In the genomic region with DNA sequence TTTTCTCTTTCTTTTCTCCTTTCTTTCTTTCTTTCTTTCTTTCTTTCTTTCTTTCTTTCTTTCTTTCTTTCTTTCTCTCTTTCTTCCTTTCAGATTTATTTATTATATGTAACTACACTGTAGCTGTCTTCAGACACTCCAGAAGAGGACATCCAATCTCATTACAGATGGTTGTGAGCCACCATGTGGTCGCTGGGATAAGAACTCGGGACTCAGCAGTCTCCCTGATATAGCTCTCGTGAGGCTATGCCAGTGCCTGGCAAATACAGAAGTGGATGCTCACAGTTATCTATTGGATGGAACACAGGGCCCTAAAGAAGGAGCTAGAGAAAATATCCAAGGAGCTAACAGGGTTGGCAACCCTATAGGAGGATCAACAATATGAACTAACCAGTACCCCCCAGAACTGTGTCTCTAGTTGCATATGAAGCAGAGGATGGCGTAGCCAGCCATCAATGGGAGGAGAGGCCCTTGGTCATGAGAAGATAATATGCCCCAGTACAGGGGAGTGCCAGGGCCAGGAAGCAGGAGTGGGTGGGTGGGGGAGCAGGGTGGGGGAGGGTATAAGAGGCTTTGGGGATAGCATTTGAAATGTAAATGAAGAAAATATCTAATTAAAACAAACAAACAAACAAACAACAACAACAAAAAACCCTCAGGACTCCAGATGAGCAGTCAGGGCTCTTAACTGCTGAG, we compare ENCODE assay signal across 7 mouse cellular contexts. TPM values are rescaled to one million over a fixed set of nuclear protein-coding genes. Genes with fewer than 3 reads are reported as not detected.
DNase-seq lines count a peak whose midpoint lies in the region; ATAC-seq and TF ChIP-seq lines count a peak whose summit lies in the region.
"Not testable (repeated sequence)": the region's sequence is repeated elsewhere in the genome, so short reads cannot be mapped to it uniquely, and the experiment has no call there.

No protein-coding gene starts in this region.

- not testable (repeated sequence) for H3K9me3 ChIP-seq in MEL (replicated peaks; ENCODE audit: insufficient read depth, low read length); intestine, postnatal 0 days (ENCODE audit: control insufficient read depth); liver, embryonic 13.5 days (replicated peaks); liver, embryonic 16.5 days (replicated peaks; ENCODE audit: control insufficient read depth, low read length); stomach, postnatal 0 days (ENCODE audit: control insufficient read depth, low read length)

- not testable (repeated sequence) for H3K4me3 ChIP-seq in MEL (ENCODE audit: control insufficient read depth in 1 of 2, insufficient read depth in 1 of 2, low read depth in 2 of 2, low read length in 2 of 2); intestine, postnatal 0 days (ENCODE audit: low read depth, low read length); liver, embryonic 13.5 days (replicated peaks); liver, embryonic 16.5 days (ENCODE audit: low read depth, low read length); stomach, postnatal 0 days (ENCODE audit: low read depth, low read length)

- TF ChIP-seq EP300 in MEL (IDR thresholded peaks at IDR 0.05; ENCODE audit: low read depth in 1 of 2, low read length in 2 of 2): 0 out of 4 replicates have a peak, but pooled peaks of 1 of the 2 experiments have one; percentile 13
- TF ChIP-seq EP300 in stomach, postnatal 0 days (optimal IDR thresholded peaks at IDR 0.05): not testable (repeated sequence)

- 65% methylated on average over 4 of the region's 4 CpGs for WGBS in intestine, postnatal 0 days
- 25% methylated on average over 4 of the region's 4 CpGs for WGBS in liver, embryonic 13.5 days (ENCODE audit: insufficient replicate concordance)
- 21% methylated on average over 4 of the region's 4 CpGs for WGBS in liver, embryonic 16.5 days (ENCODE audit: insufficient replicate concordance)
- WGBS in stomach, postnatal 0 days: 68% methylated on average over 4 of the region's 4 CpGs

- H3K79me2 ChIP-seq in MEL (ENCODE audit: control insufficient read depth, insufficient read depth, low read length, poor library complexity): not testable (repeated sequence)

- not testable (repeated sequence) for H3K4me2 ChIP-seq in intestine, postnatal 0 days (replicated peaks; ENCODE audit: low read depth); liver, embryonic 13.5 days; liver, embryonic 16.5 days (ENCODE audit: low read depth, low read length); stomach, postnatal 0 days (replicated peaks; ENCODE audit: low read depth)

- peaks cover 6 to 15% of the 10 kb centered on the region in 2 experiments for H3K4me1 ChIP-seq in MEL (ENCODE audit: control insufficient read depth in 1 of 2, insufficient read depth in 2 of 2, low read length in 2 of 2)
- H3K4me1 ChIP-seq in intestine, postnatal 0 days (replicated peaks; ENCODE audit: control insufficient read depth, insufficient read depth, low read length); liver, embryonic 16.5 days (ENCODE audit: control insufficient read depth, low read depth, low read length); stomach, postnatal 0 days (replicated peaks; ENCODE audit: control insufficient read depth, insufficient read depth): not testable (repeated sequence)
- peaks cover 34% of the 10 kb centered on the region for H3K4me1 ChIP-seq in liver, embryonic 13.5 days (replicated peaks)

- H3K9ac ChIP-seq in MEL (ENCODE audit: control insufficient read depth, low read depth, low read length, poor library complexity, severe bottlenecking); intestine, postnatal 0 days (ENCODE audit: low read depth, low read length); liver, embryonic 13.5 days; liver, embryonic 16.5 days (ENCODE audit: low read depth, low read length); stomach, postnatal 0 days (ENCODE audit: low read length): not testable (repeated sequence)

- TF ChIP-seq RAD21 in MEL (IDR thresholded peaks at IDR 0.05; ENCODE audit: low read depth, low read length): peak; percentile 16

- H3K36me3 ChIP-seq in MEL (ENCODE audit: control insufficient read depth in 1 of 2, insufficient read depth in 2 of 2, low read length in 2 of 2): peaks cover 0 to 11% of the 10 kb centered on the region in 2 experiments; a peak in 2 of 4 replicates
- not testable (repeated sequence) for H3K36me3 ChIP-seq in intestine, postnatal 0 days (ENCODE audit: control insufficient read depth, insufficient read depth); liver, embryonic 13.5 days; liver, embryonic 16.5 days (ENCODE audit: control insufficient read depth, insufficient read depth); stomach, postnatal 0 days (ENCODE audit: control insufficient read depth, insufficient read depth, low read length)

- TF ChIP-seq POLR2A in MEL (IDR thresholded peaks at IDR 0.05; ENCODE audit: control insufficient read depth in 1 of 2, insufficient read depth in 1 of 2, low read depth in 1 of 2, low read length in 2 of 2, poor library complexity in 1 of 2): not testable (repeated sequence)

- H3K27ac ChIP-seq in MEL (ENCODE audit: control insufficient read depth, low read depth, low read length); intestine, postnatal 0 days (ENCODE audit: low read depth, low read length); liver, embryonic 16.5 days (ENCODE audit: low read length); stomach, postnatal 0 days (replicated peaks): not testable (repeated sequence)
- peak overlapping the region; percentile 19; the same call in 1 of the 2 replicates for H3K27ac ChIP-seq in liver, embryonic 13.5 days

- ATAC-seq in erythroblast, adult 5-6 weeks (replicated peaks; ENCODE audit: low FRiP score, poor library complexity, severe bottlenecking): peak; percentile 69; the same call in 1 of the 2 replicates
- ATAC-seq in intestine, postnatal 0 days; stomach, postnatal 0 days (ENCODE audit: low FRiP score, low TSS enrichment): not testable (repeated sequence)
- ATAC-seq in liver, embryonic 13.5 days (ENCODE audit: low read depth): peak; percentile 88
- peak; percentile 82 for ATAC-seq in liver, embryonic 16.5 days (ENCODE audit: low read depth)

- TF ChIP-seq CTCF in MEL (IDR thresholded peaks at IDR 0.05 in 2 of 3, conservative IDR thresholded peaks at IDR 0.05 in 1 of 3; ENCODE audit: control insufficient read depth in 1 of 3, insufficient read depth in 1 of 3, low read depth in 2 of 3, low read length in 3 of 3, poor library complexity in 1 of 3, severe bottlenecking in 1 of 3): not testable (repeated sequence)
- TF ChIP-seq CTCF in intestine, postnatal 0 days (IDR thresholded peaks at IDR 0.05; ENCODE audit: low read depth): peak; percentile 15; the same call in 1 of the 2 replicates
- TF ChIP-seq CTCF in stomach, postnatal 0 days (IDR thresholded peaks at IDR 0.05; ENCODE audit: low read depth): peak; percentile 18; the same call in 1 of the 2 replicates

- not testable (repeated sequence) for H3K27me3 ChIP-seq in MEL (ENCODE audit: control insufficient read depth in 1 of 2, insufficient read depth in 2 of 2, low read length in 2 of 2); intestine, postnatal 0 days (replicated peaks; ENCODE audit: control insufficient read depth, insufficient read depth, low read length); liver, embryonic 13.5 days; liver, embryonic 16.5 days (ENCODE audit: control insufficient read depth, insufficient read depth, low read depth, low read length); stomach, postnatal 0 days (ENCODE audit: control insufficient read depth, insufficient read depth, low read length)

- peak; percentile 57 for DNase-seq in MEL (ENCODE audit: low read depth, low spot score)
- peak; percentile 43 for DNase-seq in liver
- DNase-seq in liver, embryonic 13.5 days: peak; percentile 29
- not testable (repeated sequence) for DNase-seq in stomach, postnatal 0 days (ENCODE audit: low spot score)

TF ChIP-seq in MEL, 35 proteins besides CTCF, POLR2A, EP300 and RAD21:
- TF ChIP-seq SMC3 (IDR thresholded peaks at IDR 0.05; ENCODE audit: low read depth, low read length) (peak; percentile 19; the same call in 1 of the 2 replicates), TAL1 (IDR thresholded peaks at IDR 0.05; ENCODE audit: low read length) (peak; percentile 45; the same call in 1 of the 2 replicates)
TF ChIP-seq in MEL: peak in this region for 2; not testable (repeated sequence) for 33.

RNA-seq across cellular contexts. Expression of gene Pak1ip1, which starts 13.1 kb away (rescaled TPM):
- 94.5 and 109 TPM in 2 replicates for total RNA-seq in MEL (2012; rRNA removed)
- polyA plus RNA-seq in MEL (2012; ENCODE audit: insufficient read depth in 1 of 2, insufficient read length in 2 of 2, low read depth in 1 of 2, low replicate concordance in 2 of 2, missing spikeins in 1 of 2): 100 to 1,000 TPM in 1 of 2 experiments, not detected in 1; 101 TPM
- total RNA-seq in erythroblast, adult 5-6 weeks (2015; ENCODE audit: low replicate concordance): 25.0 and 33.0 TPM in 2 replicates
- 45.7 and 54.3 TPM in 2 replicates for total RNA-seq in erythroblast, adult 5-6 weeks (2017; ENCODE audit: low replicate concordance)
- polyA plus RNA-seq in intestine, postnatal 0 days (2015; fragmentation: Nextera tagmentation; extraction: Ambion mirVana): 59.2 and 61.7 TPM in 2 replicates
- polyA plus RNA-seq in liver, embryonic 13.5 days (2015; fragmentation: Nextera tagmentation; extraction: Ambion mirVana): 76.6 and 81.3 TPM in 2 replicates
- polyA plus RNA-seq in liver, embryonic 16.5 days (2015; fragmentation: Nextera tagmentation; extraction: Ambion mirVana): 49.6 and 52.7 TPM in 2 replicates
- 60.2 and 63.8 TPM in 2 replicates for polyA plus RNA-seq in stomach, postnatal 0 days (2015; fragmentation: Nextera tagmentation; extraction: Ambion mirVana)

RNA-seq across cellular contexts. Expression of gene Tmem14c, which starts 28.3 kb away (rescaled TPM):
- total RNA-seq in MEL (2012; rRNA removed): 260 and 319 TPM in 2 replicates
- 100 to 1,000 TPM in 1 of 2 experiments, not detected in 1; 294 TPM for polyA plus RNA-seq in MEL (2012; ENCODE audit: insufficient read depth in 1 of 2, insufficient read length in 2 of 2, low read depth in 1 of 2, low replicate concordance in 2 of 2, missing spikeins in 1 of 2)
- 130 and 145 TPM in 2 replicates for total RNA-seq in erythroblast, adult 5-6 weeks (2015; ENCODE audit: low replicate concordance)
- total RNA-seq in erythroblast, adult 5-6 weeks (2017; ENCODE audit: low replicate concordance): 156 and 258 TPM in 2 replicates
- polyA plus RNA-seq in intestine, postnatal 0 days (2015; fragmentation: Nextera tagmentation; extraction: Ambion mirVana): 337 and 344 TPM in 2 replicates
- polyA plus RNA-seq in liver, embryonic 13.5 days (2015; fragmentation: Nextera tagmentation; extraction: Ambion mirVana): 859 and 925 TPM in 2 replicates
- 569 and 646 TPM in 2 replicates for polyA plus RNA-seq in liver, embryonic 16.5 days (2015; fragmentation: Nextera tagmentation; extraction: Ambion mirVana)
- 298 and 302 TPM in 2 replicates for polyA plus RNA-seq in stomach, postnatal 0 days (2015; fragmentation: Nextera tagmentation; extraction: Ambion mirVana)
